Mouse (Mus musculus): Measurements from ENCODE around the gene Tmbim6.

GRCm38 (mm10) chr15:99386796-99387195 lies 5.9 kb upstream of the Tmbim6 start:
- TF ChIP-seq CTCF (IDR thresholded peaks at IDR 0.05; ENCODE audit: low read depth), result no peak
- no peak for TF ChIP-seq EP300 (IDR thresholded peaks at IDR 0.05; ENCODE audit: low read depth)

All from liver, embryonic 14.5 days (tissue).